Mouse (Mus musculus) C3H10T1/2 (cell line): ENCODE measurements around the gene Tll2. TPM values are rescaled to one million over a fixed set of nuclear protein-coding genes. Genes with fewer than 3 reads are reported as not detected.

Experiments
- polyA plus RNA-seq, 2 experiments: library from polyadenylated mRNA; unstranded; fragments of >200 nt; fragmentation: generic; extraction: Trizol; gene quantifications; one replicate each; pipeline ENCODE4 v1.2.1; 2012; ENCODE audit warnings: missing spikeins in 2 of 2

Gene Tll2
- under 1 TPM in 1 of 2 experiments, not detected in 1; 0.02 TPM for polyA plus RNA-seq

GRCm38 (mm10) chr19:41206811-41207344 is at the start of gene Tll2:
Gene Tll2, minus strand, starts transcription at chr19:41206835.

GRCm38 (mm10) chr19:41076906-41077305 is 129.7 kb downstream of the Tll2 start, which contains the start of gene Opalin:
Gene Opalin, minus strand, starts transcription at chr19:41077113.

Other genes with a start within 250 kb of the Tll2 start
- gene Blnk, start 212.3 kb downstream of the Tll2 start, polyA plus RNA-seq, result 10 to 100 TPM in 1 of 2 experiments, 1 to 10 TPM in 1; 5.9 to 14.1 TPM
- gene Dntt, start 177.6 kb downstream of the Tll2 start, polyA plus RNA-seq, result under 1 TPM; 0.01 to 0.02 TPM
- not detected for gene Opalin, start 129.7 kb downstream of the Tll2 start, polyA plus RNA-seq
- 10 to 100 TPM in 1 of 2 experiments, 1 to 10 TPM in 1; 4.7 to 35.1 TPM for gene Tm9sf3, start 57.2 kb upstream of the Tll2 start, polyA plus RNA-seq
- gene Pik3ap1, start 178.3 kb upstream of the Tll2 start, polyA plus RNA-seq, result not detected